Mouse (Mus musculus) layer of hippocampus, adult 6 months (tissue): ENCODE results near the gene Vmn1r113. TPM values are rescaled to one million over a fixed set of nuclear protein-coding genes. Genes with fewer than 3 reads are reported as not detected.

Experiments used
- long read RNA-seq, 2 experiments: library from polyadenylated mRNA; unstranded; transcript quantifications; one replicate each; pipeline ENCODE4 v2.0.0; 2019 to 2020
- polyA plus RNA-seq: library from polyadenylated mRNA; unstranded; fragments of <200 nt; fragmentation: Nextera tagmentation; gene quantifications from 2 replicates; pipeline ENCODE4 v1.2.3, GENCODE M21; 2021

Gene Vmn1r113
- not detected in 2 replicates for polyA plus RNA-seq
- long read RNA-seq, experiment 1: 0 reads
- long read RNA-seq, experiment 2: 0 reads

DNA sequence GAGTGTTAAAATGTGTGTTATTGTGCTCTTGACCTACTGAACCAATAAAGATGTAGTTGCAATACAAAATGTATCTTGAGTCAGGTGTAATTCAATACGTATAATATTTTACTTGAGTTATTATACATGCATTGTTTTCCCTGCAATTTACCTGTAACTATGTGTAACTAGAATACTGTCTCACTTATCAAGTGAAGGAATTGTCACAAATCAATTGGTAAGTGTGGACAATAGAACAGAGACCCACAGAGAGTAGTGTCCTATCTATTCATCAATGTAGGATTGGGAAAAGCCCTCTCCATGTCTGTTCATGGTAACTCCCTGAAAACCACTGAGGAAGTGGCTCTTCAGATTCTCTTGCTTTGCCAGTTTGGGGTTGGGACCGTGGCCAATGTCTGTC, at the start of gene Vmn1r113:
Gene Vmn1r113, plus strand, starts transcription at position 301 of the 400 bp plus-strand sequence.

DNA sequence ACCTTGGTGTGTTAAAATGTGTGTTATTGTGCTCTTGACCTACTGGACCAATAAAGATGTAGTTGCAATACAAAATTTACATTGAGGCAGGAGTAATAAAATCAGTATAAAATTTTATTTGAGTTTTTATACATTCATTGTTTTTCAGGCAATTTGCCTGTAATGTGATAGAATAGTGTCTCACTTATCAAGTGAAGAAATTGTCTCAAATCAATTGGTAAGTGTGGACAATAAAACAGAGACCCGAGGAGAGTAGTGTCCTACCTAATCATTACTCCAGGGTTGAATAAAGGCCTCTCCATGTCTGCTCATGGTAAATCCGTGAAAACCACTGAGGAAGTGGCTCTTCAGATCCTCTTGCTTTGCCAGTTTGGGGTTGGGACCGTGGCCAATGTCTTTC, 16.2 kb upstream of the Vmn1r113 start, which contains the start of gene Vmn1r112:
Gene Vmn1r112, plus strand, starts transcription at position 301 of the 400 bp plus-strand sequence.

DNA sequence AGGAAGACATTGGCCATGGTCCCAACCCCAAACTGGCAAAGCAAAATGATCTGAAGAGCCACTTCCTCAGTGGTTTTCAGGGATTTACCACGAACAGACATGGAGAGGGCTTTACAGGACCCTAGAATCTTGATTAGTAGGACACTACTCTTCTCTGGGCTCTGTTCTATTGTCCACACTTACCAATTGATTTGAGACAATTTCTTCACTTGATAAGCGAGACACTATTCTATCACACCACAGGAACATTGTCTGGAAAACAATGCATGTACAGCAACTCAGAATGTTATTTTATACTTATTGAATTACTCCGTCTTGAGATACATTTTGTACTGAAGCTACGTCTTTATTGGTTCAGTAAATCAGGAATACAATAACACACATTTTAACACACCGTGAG, 25.0 kb downstream of the Vmn1r113 start, which contains the start of gene Vmn1r114:
Gene Vmn1r114, minus strand, starts transcription at position 101 of the 400 bp plus-strand sequence.

Other genes starting within 250 kb of the Vmn1r113 start
- not detected in 2 replicates for gene Gm5726, start 241.5 kb upstream of the Vmn1r113 start, polyA plus RNA-seq
- not detected in 2 replicates for gene Gm4141, start 211.0 kb upstream of the Vmn1r113 start, polyA plus RNA-seq
- not detected in 2 replicates for gene Gm4513, start 188.3 kb upstream of the Vmn1r113 start, polyA plus RNA-seq
- gene Vmn1r107, start 118.4 kb upstream of the Vmn1r113 start, polyA plus RNA-seq: not detected in 2 replicates
- not detected in 2 replicates for gene Vmn1r111, start 84.1 kb upstream of the Vmn1r113 start, polyA plus RNA-seq
- gene Gm10668, start 56.7 kb upstream of the Vmn1r113 start, polyA plus RNA-seq: not detected in 2 replicates
- not detected in 2 replicates for gene Vmn1r112, start 16.1 kb upstream of the Vmn1r113 start, polyA plus RNA-seq
- not detected in 2 replicates for gene Vmn1r114, start 24.9 kb downstream of the Vmn1r113 start, polyA plus RNA-seq
- gene Vmn1r115, start 57.7 kb downstream of the Vmn1r113 start, polyA plus RNA-seq: not detected in 2 replicates
- not detected in 2 replicates for gene Vmn1r116, start 85.0 kb downstream of the Vmn1r113 start, polyA plus RNA-seq
- gene Vmn1r117, start 96.8 kb downstream of the Vmn1r113 start, polyA plus RNA-seq: not detected in 2 replicates
- gene Vmn1r118, start 125.1 kb downstream of the Vmn1r113 start, polyA plus RNA-seq: not detected in 2 replicates
- gene Vmn1r119, start 225.2 kb downstream of the Vmn1r113 start, polyA plus RNA-seq: not detected in 2 replicates